Comparison of ENCODE assay signal across 17 mouse cellular contexts in genomic region chr4:87079305-87079704, GRCm38 (mm10).
"Had no signal": no experiment of that assay in that cellular context is flagged by ENCODE, and none has a peak within 500 bp of the region (broad histone marks: within the 10 kb centered on the region; RNA-seq: fewer than 3 reads in every experiment).

No protein-coding gene starts in this region.

- H3K9ac ChIP-seq: lung, embryonic 15.5 days; midbrain, embryonic 13.5 days; midbrain, embryonic 15.5 days; neural tube, embryonic 12.5 days; stomach, embryonic 15.5 days had no signal

- H3K27me3 ChIP-seq: lung, embryonic 15.5 days; megakaryocyte, embryonic 14.5 days; midbrain, embryonic 13.5 days; midbrain, embryonic 15.5 days; neural tube, embryonic 12.5 days; stomach, embryonic 15.5 days had no signal

- DNase-seq: lung, adult 2 months; lung, postnatal 14 days; lung, postnatal 36 days; right cerebral cortex, postnatal 14 days; thymus, adult 2 months; thymus, postnatal 25 days; thymus, postnatal 4 days had no signal

- H3K4me3 ChIP-seq: lung, embryonic 15.5 days; megakaryocyte, embryonic 14.5 days; midbrain, embryonic 13.5 days; midbrain, embryonic 15.5 days; neural tube, embryonic 12.5 days; stomach, embryonic 15.5 days had no signal

- ATAC-seq: lung, postnatal 0 days; midbrain, embryonic 13.5 days; midbrain, embryonic 15.5 days had no signal

- H3K27ac ChIP-seq: lung, embryonic 15.5 days; macrophage; midbrain, embryonic 13.5 days; midbrain, embryonic 15.5 days; neural tube, embryonic 12.5 days; stomach, embryonic 15.5 days; stomach, postnatal 0 days had no signal

- H3K36me3 ChIP-seq: lung, embryonic 15.5 days; midbrain, embryonic 13.5 days; midbrain, embryonic 15.5 days; neural tube, embryonic 12.5 days; stomach, embryonic 15.5 days had no signal

- H3K4me2 ChIP-seq: lung, embryonic 15.5 days; midbrain, embryonic 11.5 days; midbrain, embryonic 13.5 days; midbrain, embryonic 15.5 days; neural tube, embryonic 12.5 days; stomach, embryonic 15.5 days had no signal

- H3K9me3 ChIP-seq: lung, embryonic 15.5 days; megakaryocyte, embryonic 14.5 days; midbrain, embryonic 13.5 days; midbrain, embryonic 15.5 days; neural tube, embryonic 12.5 days; stomach, embryonic 15.5 days had no signal

- H3K4me1 ChIP-seq: lung, embryonic 15.5 days; megakaryocyte, embryonic 14.5 days; midbrain, embryonic 13.5 days; midbrain, embryonic 15.5 days; neural tube, embryonic 12.5 days; stomach, embryonic 15.5 days had no signal
